Mouse (Mus musculus) C2C12 (cell line): ENCODE results near the gene Epha10.

Source experiments
- CTCF ChIP-seq: IDR thresholded peaks from one replicate; pipeline ENCODE4 v1.5.1; 2011; ENCODE audit not compliant: control insufficient read depth, insufficient read depth, insufficient read length
- MYOD1 ChIP-seq: IDR thresholded peaks from one replicate; pipeline ENCODE4 v1.6.1; 2011; ENCODE audit warnings: low read depth; ENCODE audit not compliant: control insufficient read depth, insufficient read length

DNA sequence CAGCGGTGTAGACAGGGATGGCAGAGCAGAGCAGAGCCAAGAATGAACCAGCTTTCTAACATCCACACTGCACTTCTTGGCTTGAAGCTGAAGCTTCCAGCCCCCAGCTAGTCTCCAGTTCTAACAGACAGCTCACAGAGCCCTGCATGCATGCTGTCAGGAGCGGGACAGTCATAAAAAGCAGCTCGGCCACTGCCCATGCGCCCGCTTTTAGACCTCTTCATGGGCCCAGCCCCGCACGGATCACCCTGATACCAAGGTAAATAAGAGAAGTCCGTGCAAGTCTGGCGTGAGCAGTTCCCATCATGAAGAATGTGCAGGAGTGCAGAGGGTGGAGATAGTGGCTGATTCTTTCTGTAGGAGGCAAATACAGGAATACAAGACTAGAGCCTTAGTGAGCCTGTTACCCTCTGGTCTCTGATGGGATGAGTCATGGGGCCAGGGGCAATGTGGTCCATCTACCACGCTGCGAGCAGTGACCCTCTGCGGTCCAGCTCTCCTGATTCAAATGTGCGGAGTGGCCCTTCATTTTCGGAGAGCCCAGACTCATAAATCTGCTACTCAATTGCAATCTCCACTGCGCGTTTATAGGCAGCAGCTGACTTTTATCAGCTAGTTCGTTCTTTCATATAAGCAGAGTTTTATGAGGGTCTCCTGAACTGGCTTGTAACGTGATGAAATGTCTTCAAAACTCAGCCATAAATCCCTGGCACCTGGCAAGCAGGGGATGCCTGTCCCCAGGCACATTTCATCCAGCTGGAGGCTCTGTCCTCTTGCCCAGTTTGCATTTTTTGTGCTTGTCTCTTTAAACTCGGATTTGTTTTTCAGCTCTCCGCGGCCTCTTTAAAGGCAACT, 69.7 kb downstream of the Epha10 start:
- TF ChIP-seq CTCF (no peak), MYOD1 (no peak)
